Mouse (Mus musculus) intestine, postnatal 0 days (tissue): Measurements from ENCODE around the gene Limd1. TPM values are rescaled to one million over a fixed set of nuclear protein-coding genes. Genes with fewer than 3 reads are reported as not detected.

Experiments
- ATAC-seq: fragments of 200-750 bp; cut with Nextera tagmentation; 2 replicates; pipeline ENCODE4 v1.8.0; 2017; ENCODE audit warnings: mild to moderate bottlenecking, moderate TSS enrichment, moderate library complexity
- H3K27ac ChIP-seq: fragments of 300-500 bp; sonication (generic); 2 replicates; pipeline ENCODE4 v1.5.1; 2014; ENCODE audit warnings: mild to moderate bottlenecking, low read depth, low read length, moderate library complexity
- H3K27me3 ChIP-seq: fragments of 300-500 bp; sonication (generic); replicated peaks from 2 replicates; pipeline ENCODE4 v1.6.1; 2014; ENCODE audit warnings: low read length, mixed read lengths; ENCODE audit not compliant: control insufficient read depth, insufficient read depth
- H3K36me3 ChIP-seq: fragments of 300-500 bp; sonication (generic); 2 replicates; pipeline ENCODE4 v1.6.1; 2014; ENCODE audit warnings: mild to moderate bottlenecking, moderate library complexity; ENCODE audit not compliant: control insufficient read depth, insufficient read depth
- H3K4me1 ChIP-seq: fragments of 300-500 bp; sonication (generic); replicated peaks from 2 replicates; pipeline ENCODE4 v1.6.1; 2014; ENCODE audit warnings: antibody characterized with exemption, low read length, mixed read lengths; ENCODE audit not compliant: control insufficient read depth, insufficient read depth
- H3K4me2 ChIP-seq: fragments of 300-500 bp; sonication (generic); replicated peaks from 2 replicates; pipeline ENCODE4 v1.6.1; 2014; ENCODE audit warnings: low read depth, mild to moderate bottlenecking, moderate library complexity
- H3K4me3 ChIP-seq: fragments of 300-500 bp; sonication (generic); 2 replicates; pipeline ENCODE4 v1.5.1; 2014; ENCODE audit warnings: low read depth, low read length
- H3K9ac ChIP-seq: fragments of 300-500 bp; sonication (generic); 2 replicates; pipeline ENCODE4 v1.6.1; 2014; ENCODE audit warnings: mild to moderate bottlenecking, low read depth, low read length
- H3K9me3 ChIP-seq: fragments of 300-500 bp; sonication (generic); 2 replicates; pipeline ENCODE4 v1.6.1; 2016; ENCODE audit warnings: mixed run types; ENCODE audit not compliant: control insufficient read depth
- CTCF ChIP-seq: sonication (generic); IDR thresholded peaks from 2 replicates; pipeline ENCODE4 v1.5.1; 2016; ENCODE audit warnings: low read depth, mild to moderate bottlenecking, control low read depth, antibody characterized with exemption, moderate library complexity
- WGBS: fragments of 180-500 bp; shearing (Covaris S2); extraction: QIAGEN DNeasy Blood & Tissue Kit; methylation state at CpG from one replicate; pipeline ENCODE4 v1.1.7; 2014; 5-methylcytosine and 5-hydroxymethylcytosine counted together
- polyA plus RNA-seq: library from polyadenylated mRNA; unstranded; fragments of >200 nt; fragmentation: Nextera tagmentation; extraction: Ambion mirVana; gene quantifications from 2 replicates; pipeline ENCODE4 v1.2.1, GENCODE M21; 2015

Gene Limd1
- polyA plus RNA-seq, 1 experiment from 2014 or later, result 40.6 TPM

DNA sequence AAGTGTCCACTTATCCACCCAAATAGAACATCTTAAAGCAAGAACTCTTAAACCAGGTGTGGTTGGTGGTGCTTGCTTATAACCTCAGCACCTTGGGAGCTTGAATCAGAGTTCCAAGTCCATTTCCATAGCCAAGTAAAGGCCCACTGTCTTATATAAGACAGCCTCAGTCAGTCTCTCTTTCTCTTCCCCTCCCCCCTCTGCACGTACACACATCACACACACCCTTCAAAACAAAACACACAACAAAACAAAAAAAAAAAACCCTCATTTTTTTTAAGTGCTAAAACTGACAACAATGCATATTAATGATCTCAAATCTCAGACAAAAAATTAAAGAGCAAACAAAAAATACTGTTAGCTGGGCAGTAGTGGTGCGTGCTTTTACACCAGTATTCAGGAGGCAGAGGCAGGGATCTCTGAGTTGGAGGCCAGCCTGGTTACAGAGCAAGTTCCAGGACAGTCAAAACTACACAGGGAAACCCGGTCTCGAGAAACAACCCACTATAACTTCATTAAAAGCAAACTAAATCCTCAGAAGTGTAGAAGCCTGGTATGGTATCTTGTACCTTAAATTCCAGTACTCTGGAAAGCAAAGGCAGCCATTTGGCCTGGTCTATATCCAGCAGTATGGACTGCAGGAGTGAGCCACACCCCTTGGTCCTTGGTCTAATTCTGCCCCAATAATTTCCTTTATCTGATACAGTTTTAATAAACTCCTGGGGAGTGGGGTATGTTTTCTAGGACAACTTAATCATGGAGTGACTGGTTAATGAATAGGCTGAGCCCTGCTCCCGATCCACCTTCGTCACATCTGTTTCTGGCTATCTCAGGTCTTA is 49.8 kb downstream of the Limd1 start:
- Histone ChIP-seq H3K4me3 (peak overlapping the region; percentile 98), H3K4me1 (0 out of 2 replicates have a peak, but pooled peaks cover 4% of the 10 kb centered on the region), H3K9me3 (no peaks in the 10 kb centered on the region), H3K27ac (peak overlapping the region; percentile 92), H3K27me3 (no peaks in the 10 kb centered on the region), H3K36me3 (no peaks in the 10 kb centered on the region), H3K4me2 (peak overlapping the region; percentile 79), H3K9ac (peak overlapping the region; percentile 67)
- 19% methylated on average over 6 of the region's 6 CpGs for WGBS
- TF ChIP-seq CTCF, result no peak
- ATAC-seq, result no peak

DNA sequence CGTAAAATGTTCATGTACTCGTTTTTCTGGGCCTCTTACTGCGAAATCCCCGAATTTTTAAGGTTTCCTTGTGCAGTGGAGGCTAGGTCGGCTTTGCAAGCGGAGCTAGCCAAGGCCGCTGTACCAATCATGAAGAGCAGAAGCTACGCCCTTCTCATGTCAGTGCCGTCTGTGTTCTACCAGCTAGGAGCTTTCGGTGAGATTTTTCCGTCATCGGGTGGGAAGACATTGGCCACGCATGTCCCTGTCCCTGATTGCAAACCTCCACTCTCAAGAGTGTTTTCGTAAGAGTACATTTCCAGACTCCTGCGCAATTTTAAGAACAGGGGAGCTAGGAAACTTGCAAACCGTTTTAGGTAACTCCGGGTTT is 50.4 kb downstream of the Limd1 start:
- Histone ChIP-seq H3K9me3 (no peaks in the 10 kb centered on the region), H3K27me3 (no peaks in the 10 kb centered on the region), H3K27ac (peak overlapping the region; percentile 92), H3K36me3 (no peaks in the 10 kb centered on the region), H3K4me1 (0 out of 2 replicates have a peak, but pooled peaks cover 4% of the 10 kb centered on the region), H3K9ac (peak overlapping the region; percentile 67), H3K4me2 (peak overlapping the region; percentile 79), H3K4me3 (peak overlapping the region; percentile 98)
- no peak for TF ChIP-seq CTCF
- peak; percentile 12; the same call in 1 of the 2 replicates for ATAC-seq
- 1% methylated on average over 17 of the region's 17 CpGs for WGBS

DNA sequence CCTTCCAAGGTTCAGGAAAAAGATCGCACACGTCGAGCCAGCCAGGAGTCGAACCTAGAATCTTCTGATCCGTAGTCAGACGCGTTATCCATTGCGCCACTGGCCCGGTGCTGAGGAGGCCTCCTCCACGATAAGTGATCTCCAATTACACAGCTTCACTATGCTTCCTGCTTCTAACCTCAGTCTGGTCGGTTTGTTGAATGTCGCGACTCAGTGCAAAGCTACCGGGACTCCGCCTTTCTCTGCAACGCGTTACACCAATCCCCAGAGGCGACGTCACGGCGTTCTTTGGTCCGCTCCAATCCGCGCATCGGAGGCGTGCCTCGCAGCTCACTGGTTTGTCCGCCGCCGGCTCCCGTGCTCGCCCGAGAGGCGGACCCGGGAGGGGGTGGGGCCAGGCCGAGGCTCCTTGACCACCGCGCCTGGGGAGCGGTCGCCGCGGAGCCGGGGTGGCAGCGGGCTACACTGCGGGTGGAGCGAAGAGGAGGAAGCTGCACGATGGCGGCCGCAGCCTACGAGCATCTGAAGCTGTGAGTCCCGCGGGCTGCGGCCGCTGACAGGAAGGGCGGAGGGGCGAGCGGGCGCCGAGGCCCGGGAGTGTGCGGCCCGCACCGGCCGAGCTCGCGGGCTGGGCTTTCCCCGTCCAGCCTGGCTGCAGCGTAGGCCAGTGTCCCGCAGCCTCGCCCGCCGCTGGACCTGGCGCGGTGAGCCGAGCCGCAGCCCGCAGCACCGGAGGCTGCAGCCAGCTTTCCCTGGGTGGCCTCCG is 51.1 kb downstream of the Limd1 start, which contains the start of gene Sacm1l:
Gene Sacm1l (plus strand): TSS at position 368 of the 766 bp plus-strand sequence.
- peak within 1 kb of the TSS; percentile 96 for H3K27ac ChIP-seq
- H3K27me3 ChIP-seq, result no peaks in the 10 kb centered on the region
- TF ChIP-seq CTCF, result no peak
- no peaks in the 10 kb centered on the region for H3K36me3 ChIP-seq
- peak within 1 kb of the TSS; percentile 79 for H3K4me2 ChIP-seq
- H3K4me1 ChIP-seq, result 0 out of 2 replicates have a peak, but pooled peaks cover 4% of the 10 kb centered on the region
- H3K9ac ChIP-seq, result peak within 1 kb of the TSS; percentile 94
- peak; percentile 98 for ATAC-seq
- peak within 1 kb of the TSS; percentile 98 for H3K4me3 ChIP-seq
- no peaks in the 10 kb centered on the region for H3K9me3 ChIP-seq
- under 1% methylated on average over 77 of the region's 79 CpGs for WGBS

DNA sequence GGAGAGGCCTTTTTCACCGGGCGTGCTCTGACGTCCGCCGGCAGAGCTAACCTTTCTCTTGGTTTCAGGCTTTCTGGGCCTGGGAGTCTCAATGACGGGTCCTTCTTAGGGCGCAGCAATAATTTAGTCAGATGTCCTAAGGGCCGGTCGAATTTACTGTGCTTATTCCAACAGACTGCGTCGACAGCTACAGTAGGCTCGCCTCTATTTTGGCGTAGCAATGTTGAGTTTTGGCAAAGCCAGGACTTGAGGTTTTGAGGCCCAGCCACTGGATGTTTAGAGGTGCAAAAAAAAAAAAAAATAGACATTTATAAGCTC is 51.6 kb downstream of the Limd1 start:
- ATAC-seq, result no peak
- WGBS, result 0% methylated on average over 13 of the region's 13 CpGs
- H3K9ac ChIP-seq, result peak overlapping the region; percentile 94

DNA sequence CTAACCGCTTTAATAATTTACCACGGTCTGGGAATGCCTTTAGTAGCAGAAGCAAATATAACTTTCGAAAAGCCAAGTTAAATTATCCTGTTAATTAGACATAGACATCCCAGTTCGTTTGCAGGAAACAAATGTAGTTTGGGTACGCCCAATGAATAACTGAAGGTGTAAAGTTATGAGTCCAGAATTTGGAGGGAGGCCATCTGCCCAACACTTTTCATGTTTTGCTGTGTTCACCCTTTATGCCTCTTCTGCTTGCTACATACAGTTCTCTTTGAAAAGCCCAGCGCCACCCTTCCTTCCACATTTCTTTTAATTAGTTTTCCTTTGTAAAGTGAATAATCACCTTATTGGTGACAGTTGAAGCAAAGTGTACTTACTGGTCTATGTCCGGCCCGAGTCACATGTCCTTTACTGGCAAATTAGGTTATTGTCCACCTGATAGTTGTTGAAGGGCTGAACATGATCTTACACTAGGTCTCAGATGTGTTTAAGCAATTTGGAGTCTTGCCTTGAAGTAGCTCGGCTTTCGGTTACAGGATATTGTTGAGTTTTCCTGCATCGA is 52.1 kb downstream of the Limd1 start:
- WGBS, result 24% methylated on average over 11 of the region's 11 CpGs
- ATAC-seq, result no peak
- TF ChIP-seq CTCF, result no peak
- Histone ChIP-seq H3K4me1 (0 out of 2 replicates have a peak, but pooled peaks cover 4% of the 10 kb centered on the region), H3K4me2 (peak overlapping the region; percentile 72), H3K36me3 (0 out of 2 replicates have a peak, but pooled peaks cover 2% of the 10 kb centered on the region), H3K4me3 (peak overlapping the region; percentile 98), H3K9ac (peak overlapping the region; percentile 94), H3K27me3 (no peaks in the 10 kb centered on the region), H3K27ac (peak overlapping the region; percentile 96), H3K9me3 (no peaks in the 10 kb centered on the region)

More for the DNA sequence above, 51.6 kb downstream of the Limd1 start:
- Histone ChIP-seq H3K4me2 (peak overlapping the region; percentile 72), H3K36me3 (no peaks in the 10 kb centered on the region), H3K27me3 (no peaks in the 10 kb centered on the region), H3K9me3 (no peaks in the 10 kb centered on the region), H3K4me1 (0 out of 2 replicates have a peak, but pooled peaks cover 4% of the 10 kb centered on the region), H3K27ac (peak overlapping the region; percentile 96), H3K4me3 (peak overlapping the region; percentile 98)
- no peak for TF ChIP-seq CTCF

DNA sequence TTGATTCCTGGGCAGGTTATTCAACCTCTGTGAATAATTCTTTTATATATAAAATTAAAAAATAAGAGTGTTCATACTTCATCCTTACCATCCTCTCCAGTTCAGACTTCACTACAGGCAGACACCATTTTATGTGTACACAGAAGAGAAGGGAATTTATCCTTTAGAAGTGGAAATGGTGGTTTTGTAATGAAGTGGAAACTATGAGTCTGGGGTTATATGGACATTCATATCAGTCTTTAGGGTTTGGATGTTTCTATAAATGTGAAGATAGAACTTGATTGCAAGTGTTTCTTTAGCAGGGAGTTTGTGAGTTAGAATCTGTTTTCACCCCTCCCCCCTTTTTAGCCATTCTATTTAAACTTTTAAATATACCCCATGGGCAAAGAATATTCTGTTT is 52.7 kb downstream of the Limd1 start:
- no peak for ATAC-seq
- Histone ChIP-seq H3K36me3 (0 out of 2 replicates have a peak, but pooled peaks cover 6% of the 10 kb centered on the region), H3K9me3 (no peaks in the 10 kb centered on the region), H3K4me1 (0 out of 2 replicates have a peak, but pooled peaks cover 4% of the 10 kb centered on the region), H3K4me3 (peak overlapping the region; percentile 98), H3K27ac (no peak overlapping the region), H3K4me2 (peak overlapping the region; percentile 72), H3K27me3 (no peaks in the 10 kb centered on the region), H3K9ac (no peak overlapping the region)
- TF ChIP-seq CTCF, result no peak
